Mouse (Mus musculus): Measurements from ENCODE around the gene Zfp385c.

GRCm38 (mm10) chr11:100710528-100710927, 18.3 kb upstream of the Zfp385c start:
- TF ChIP-seq CTCF (IDR thresholded peaks at IDR 0.05; ENCODE audit: low read depth, low read length) (no peak), GATA1 (IDR thresholded peaks at IDR 0.05; ENCODE audit: borderline replicate concordance, low read length) (no peak)

All from G1E (cell line).